ENCODE assay signal across 17 mouse cellular contexts in the genomic region with DNA sequence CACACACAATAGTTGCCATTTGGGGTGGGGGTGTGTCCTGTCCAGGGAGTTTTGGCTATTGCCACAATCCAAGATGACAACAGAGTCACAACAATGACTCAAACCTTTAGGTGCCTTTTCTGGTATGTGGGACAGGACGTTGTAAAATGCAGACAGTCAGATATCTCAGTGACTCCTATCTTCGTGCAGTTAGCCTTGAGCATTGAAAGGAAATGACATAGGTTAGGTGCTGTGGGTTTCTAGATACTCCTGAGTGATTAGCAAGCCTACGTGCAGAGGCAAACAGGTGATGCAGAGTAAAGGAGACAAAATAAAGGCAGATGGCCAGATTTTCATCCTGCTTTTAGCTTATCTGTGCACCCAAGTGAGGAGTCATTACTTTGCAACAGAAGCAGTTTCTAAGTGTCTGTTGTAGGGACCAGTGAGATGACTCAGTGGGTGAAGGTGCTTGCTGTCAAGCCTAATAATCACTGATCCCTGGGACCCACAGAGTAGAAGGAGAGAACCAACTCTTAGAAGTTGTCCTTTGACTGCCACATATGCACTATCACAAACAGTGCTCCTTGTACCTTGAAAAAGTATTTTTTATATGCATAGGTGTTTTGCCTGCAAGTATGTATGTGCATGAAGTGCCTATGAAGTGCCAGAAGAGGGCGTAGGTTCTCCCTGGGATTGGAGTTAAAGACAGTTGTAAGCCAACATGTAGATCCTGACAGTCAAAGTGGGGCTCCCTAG. TPM values are rescaled to one million over a fixed set of nuclear protein-coding genes. Genes with fewer than 3 reads are reported as not detected.
A peak's percentile ranks its signal among the peaks of the same experiment; 100 is the strongest.
DNase-seq lines count a peak whose midpoint lies in the region; ATAC-seq and TF ChIP-seq lines count a peak whose summit lies in the region.
"Had no signal": no experiment of that assay in that cellular context is flagged by ENCODE, and none has a peak within 500 bp of the region (broad histone marks: within the 10 kb centered on the region; RNA-seq: fewer than 3 reads in every experiment).

No protein-coding gene starts in this region.

- H3K4me1 ChIP-seq in lung, postnatal 0 days (ENCODE audit: insufficient read depth, low read depth, low read length): no peaks in the 10 kb centered on the region
- H3K4me1 ChIP-seq in lung, adult 2 months (ENCODE audit: control insufficient read depth, insufficient read depth, low read length): no peaks in the 10 kb centered on the region; the same call in 1 of the 2 replicates
- peaks cover 50% of the 10 kb centered on the region for H3K4me1 ChIP-seq in G1E (ENCODE audit: insufficient read depth, low read depth, low read length)
- H3K4me1 ChIP-seq in midbrain, postnatal 0 days (ENCODE audit: insufficient read depth, low read length): no peaks in the 10 kb centered on the region
- H3K4me1 ChIP-seq: limb, embryonic 15.5 days had no signal

- no peak for TF ChIP-seq EP300 in lung, postnatal 0 days (IDR thresholded peaks at IDR 0.05)

- peak; percentile 14 for DNase-seq in lung, postnatal 0 days (ENCODE audit: low spot score)
- DNase-seq in lung, adult 2 months: no peak
- DNase-seq in G1E (ENCODE audit: low spot score): no peak
- DNase-seq in thymus, postnatal 14 days: peak; percentile 56
- DNase-seq in right cerebral cortex, postnatal 10 days (ENCODE audit: low spot score in 2 of 2): no peak
- DNase-seq in frontal cortex, postnatal 14 days (ENCODE audit: low spot score in 2 of 2): no peak
- DNase-seq in midbrain, postnatal 0 days (ENCODE audit: low spot score): no peak
- DNase-seq: adrenal gland, postnatal 25 days; kidney, postnatal 10 days; lung, postnatal 4 days had no signal

- no peak for TF ChIP-seq POLR2A in lung, adult 2 months (IDR thresholded peaks at IDR 0.05; ENCODE audit: borderline replicate concordance, extremely low read depth, low read depth, low read length)

- peak; percentile 42 for TF ChIP-seq CTCF in lung, postnatal 0 days (IDR thresholded peaks at IDR 0.05)
- TF ChIP-seq CTCF in lung, adult 2 months (IDR thresholded peaks at IDR 0.05; ENCODE audit: insufficient read depth, low read length): no peak
- no peak for TF ChIP-seq CTCF in G1E (IDR thresholded peaks at IDR 0.05; ENCODE audit: low read depth, low read length)
- no peak; the same call in 1 of the 2 replicates for TF ChIP-seq CTCF in midbrain, postnatal 0 days (IDR thresholded peaks at IDR 0.05)

- no peak overlapping the region for H3K4me2 ChIP-seq in lung, postnatal 0 days (replicated peaks; ENCODE audit: low read depth, low read length)
- H3K4me2 ChIP-seq in midbrain, postnatal 0 days (ENCODE audit: low read depth, low read length, poor library complexity, severe bottlenecking): no peak overlapping the region
- H3K4me2 ChIP-seq: hindbrain, embryonic 14.5 days; limb, embryonic 15.5 days had no signal

- no peak for ATAC-seq in lung, postnatal 0 days
- ATAC-seq in G1E (ENCODE audit: extremely low read depth, insufficient number of reproducible peaks, low FRiP score, poor library complexity, severe bottlenecking): peak; percentile 22; the same call in 1 of the 2 replicates
- peak; percentile 57 for ATAC-seq in megakaryocyte, adult 5-6 weeks (ENCODE audit: poor library complexity, severe bottlenecking)
- no peak for ATAC-seq in midbrain, postnatal 0 days (ENCODE audit: low FRiP score)
- ATAC-seq: Patski had no signal

- no peak overlapping the region for H3K4me3 ChIP-seq in lung, postnatal 0 days (ENCODE audit: low read depth, low read length)
- H3K4me3 ChIP-seq in lung, adult 2 months (replicated peaks; ENCODE audit: extremely low read depth, low read depth, low read length): no peak overlapping the region
- no peak overlapping the region; the same call in 1 of the 2 replicates for H3K4me3 ChIP-seq in G1E (ENCODE audit: low read depth, low read length)
- H3K4me3 ChIP-seq in midbrain, postnatal 0 days (ENCODE audit: low read depth, low read length): no peak overlapping the region
- H3K4me3 ChIP-seq: embryonic facial prominence, embryonic 10.5 days; forebrain, embryonic 10.5 days; limb, embryonic 15.5 days; myocyte had no signal

- no peak overlapping the region for H3K27ac ChIP-seq in lung, postnatal 0 days (ENCODE audit: low read length)
- no peak overlapping the region for H3K27ac ChIP-seq in midbrain, postnatal 0 days (ENCODE audit: low read depth, low read length)
- H3K27ac ChIP-seq: embryonic facial prominence, embryonic 10.5 days; forebrain, embryonic 10.5 days; hindbrain, embryonic 14.5 days; limb, embryonic 15.5 days had no signal

- 77% methylated on average over 4 of the region's 4 CpGs for WGBS in lung, postnatal 0 days
- 55% methylated on average over 4 of the region's 4 CpGs for WGBS in lung, adult 2 months
- WGBS in midbrain, postnatal 0 days: 80% methylated on average over 4 of the region's 4 CpGs

- H3K9ac ChIP-seq in lung, postnatal 0 days (replicated peaks; ENCODE audit: low read depth): no peak overlapping the region
- no peak overlapping the region for H3K9ac ChIP-seq in midbrain, postnatal 0 days (replicated peaks; ENCODE audit: low read length, poor library complexity, severe bottlenecking)
- H3K9ac ChIP-seq: hindbrain, embryonic 14.5 days; limb, embryonic 15.5 days had no signal

- H3K36me3 ChIP-seq in lung, postnatal 0 days (ENCODE audit: insufficient read depth, low read length): no peaks in the 10 kb centered on the region
- peaks cover 2% of the 10 kb centered on the region for H3K36me3 ChIP-seq in G1E (replicated peaks)
- no peaks in the 10 kb centered on the region for H3K36me3 ChIP-seq in midbrain, postnatal 0 days (ENCODE audit: insufficient read depth, low read length)
- H3K36me3 ChIP-seq: embryonic facial prominence, embryonic 10.5 days; forebrain, embryonic 10.5 days; limb, embryonic 15.5 days had no signal

- H3K27me3 ChIP-seq in lung, postnatal 0 days (replicated peaks; ENCODE audit: insufficient read depth, low read length): no peaks in the 10 kb centered on the region
- no peaks in the 10 kb centered on the region for H3K27me3 ChIP-seq in G1E (ENCODE audit: insufficient read depth, low read length)
- H3K27me3 ChIP-seq in midbrain, postnatal 0 days (ENCODE audit: insufficient read depth, low read length): no peaks in the 10 kb centered on the region

- no peaks in the 10 kb centered on the region for H3K9me3 ChIP-seq in lung, postnatal 0 days (ENCODE audit: low read length)
- no peaks in the 10 kb centered on the region for H3K9me3 ChIP-seq in G1E (replicated peaks)
- no peaks in the 10 kb centered on the region for H3K9me3 ChIP-seq in midbrain, postnatal 0 days (ENCODE audit: low read length)
- H3K9me3 ChIP-seq: embryonic facial prominence, embryonic 10.5 days; forebrain, embryonic 10.5 days; limb, embryonic 15.5 days had no signal

RNA-seq across cellular contexts. Expression of a gene that starts 50.7 kb away (rescaled TPM):
- polyA plus RNA-seq in lung, postnatal 0 days (2015; fragmentation: Nextera tagmentation; extraction: Ambion mirVana): 17.9 and 19.7 TPM in 2 replicates
- 12.2 and 16.5 TPM in 2 replicates for polyA plus RNA-seq in lung, adult 2 months (2012; rRNA removed)
- total RNA-seq in G1E (2014; fragmentation: Nextera tagmentation) (231 and 267 TPM in 2 replicates), G1E (2017) (194 and 242 TPM in 2 replicates)
- polyA plus RNA-seq in G1E (2012): 13.3 and 13.6 TPM in 2 replicates
- total RNA-seq in megakaryocyte, adult 5-6 weeks (2015): 154 TPM in 2 replicates
- 191 and 195 TPM in 2 replicates for total RNA-seq in megakaryocyte, adult 5-6 weeks (2017)
- total RNA-seq in midbrain, postnatal 0 days (2014; rRNA removed): 41.9 and 56.3 TPM in 2 replicates
- polyA plus RNA-seq in midbrain, postnatal 0 days (2015; fragmentation: Nextera tagmentation; extraction: Ambion mirVana): 37.0 and 42.4 TPM in 2 replicates

Comparison
In these comparisons a context has a peak if more than half of its experiments do, and no peak if none do; other contexts are left out.
1. DNase-seq: peak in lung, postnatal 0 days (single experiment) and thymus, postnatal 14 days (single experiment); none in lung, adult 2 months (single experiment), G1E (single experiment), right cerebral cortex, postnatal 10 days (0 of 2), frontal cortex, postnatal 14 days (0 of 2) and midbrain, postnatal 0 days (single experiment).
2. ATAC-seq: peak in G1E (single experiment) and megakaryocyte, adult 5-6 weeks (single experiment); none in lung, postnatal 0 days (single experiment) and midbrain, postnatal 0 days (single experiment).